Mouse (Mus musculus) embryonic facial prominence, embryonic 11.5 days (tissue): ENCODE data around the gene Farp1. TPM values are rescaled to one million over a fixed set of nuclear protein-coding genes. Genes with fewer than 3 reads are reported as not detected.

Experiments used
- ATAC-seq: fragments of 200-750 bp; cut with Nextera tagmentation; replicated peaks from 2 replicates; pipeline ENCODE4 v1.8.0; 2017; ENCODE audit warnings: low read depth; ENCODE audit not compliant: insufficient number of reproducible peaks, low FRiP score, low TSS enrichment
- DNase-seq: peaks from one replicate; pipeline ENCODE4 v3.0.0-alpha.2; 2015; ENCODE audit warnings: low spot score
- H3K27ac ChIP-seq: fragments of 300-500 bp; sonication (generic); replicated peaks from 2 replicates; pipeline ENCODE4 v1.5.1; 2014; ENCODE audit warnings: mild to moderate bottlenecking, low read depth, low read length, control low read depth
- H3K27me3 ChIP-seq: fragments of 300-500 bp; sonication (generic); 2 replicates; pipeline ENCODE4 v1.6.1; 2014; ENCODE audit warnings: mild to moderate bottlenecking, low read length, moderate library complexity, mixed read lengths; ENCODE audit not compliant: control insufficient read depth, insufficient read depth
- H3K36me3 ChIP-seq: fragments of 300-500 bp; sonication (generic); replicated peaks from 2 replicates; pipeline ENCODE4 v1.6.1; 2014; ENCODE audit warnings: low read depth, mild to moderate bottlenecking, low read length, moderate library complexity, mixed read lengths; ENCODE audit not compliant: control insufficient read depth, insufficient read depth
- H3K4me1 ChIP-seq: fragments of 300-500 bp; sonication (generic); 2 replicates; pipeline ENCODE4 v1.6.1; 2014; ENCODE audit warnings: low read length, mixed read lengths; ENCODE audit not compliant: control insufficient read depth, insufficient read depth
- H3K4me2 ChIP-seq: fragments of 300-500 bp; sonication (generic); 2 replicates; pipeline ENCODE4 v1.6.1; 2014; ENCODE audit warnings: low read depth, mild to moderate bottlenecking, control low read depth, low read length, moderate library complexity
- H3K4me3 ChIP-seq: fragments of 300-500 bp; sonication (generic); 2 replicates; pipeline ENCODE4 v1.5.1; 2014; ENCODE audit warnings: low read depth, low read length, control low read depth
- H3K9ac ChIP-seq: fragments of 300-500 bp; sonication (generic); replicated peaks from 2 replicates; pipeline ENCODE4 v1.6.1; 2014; ENCODE audit warnings: mild to moderate bottlenecking, control low read depth, low read length
- H3K9me3 ChIP-seq: fragments of 300-500 bp; sonication (generic); replicated peaks from 2 replicates; pipeline ENCODE4 v1.6.1; 2016; ENCODE audit warnings: mild to moderate bottlenecking, low read length, inconsistent platforms, mixed read lengths; ENCODE audit not compliant: control insufficient read depth
- WGBS: fragments of 180-500 bp; shearing (Covaris S2); extraction: QIAGEN DNeasy Blood & Tissue Kit; methylation state at CpG from one replicate; pipeline ENCODE4 v1.1.7; 2014; 5-methylcytosine and 5-hydroxymethylcytosine counted together
- polyA plus RNA-seq: library from polyadenylated mRNA; unstranded; fragments of >200 nt; fragmentation: Nextera tagmentation; extraction: Ambion mirVana; gene quantifications from 2 replicates; pipeline ENCODE4 v1.2.1, GENCODE M21; 2014

Farp1 gene
- polyA plus RNA-seq, 1 experiment from 2014 or later, result 42.8 TPM

DNA sequence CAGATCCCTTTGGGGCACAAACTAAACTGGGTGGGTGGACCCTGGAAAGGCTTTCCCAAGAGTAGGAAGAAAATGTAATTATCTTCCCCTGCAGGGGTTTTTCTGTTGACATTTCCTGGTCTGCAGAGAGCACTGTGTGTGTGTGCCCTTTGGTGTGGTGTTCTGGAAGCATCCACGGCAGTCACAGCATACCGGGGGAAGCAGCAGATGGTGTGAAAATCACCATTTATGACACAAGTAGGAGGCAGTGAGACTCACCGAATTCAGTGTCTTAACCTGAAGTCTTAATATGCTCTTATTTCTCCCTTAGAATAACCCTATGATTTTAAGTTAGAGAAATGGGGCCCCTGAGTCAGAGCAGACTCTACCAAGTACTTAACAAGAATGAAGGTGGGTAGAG, 133.7 kb downstream of the Farp1 start:
- no peaks in the 10 kb centered on the region for H3K4me1 ChIP-seq
- H3K4me3 ChIP-seq, result no peak overlapping the region
- no peaks in the 10 kb centered on the region for H3K27me3 ChIP-seq
- ATAC-seq (no peak), DNase-seq (no peak)
- 48% methylated on average over 3 of the region's 3 CpGs for WGBS
- no peak overlapping the region for H3K4me2 ChIP-seq
- H3K9me3 ChIP-seq, result no peaks in the 10 kb centered on the region
- no peak overlapping the region for H3K9ac ChIP-seq
- H3K36me3 ChIP-seq, result no peaks in the 10 kb centered on the region
- no peak overlapping the region for H3K27ac ChIP-seq

DNA sequence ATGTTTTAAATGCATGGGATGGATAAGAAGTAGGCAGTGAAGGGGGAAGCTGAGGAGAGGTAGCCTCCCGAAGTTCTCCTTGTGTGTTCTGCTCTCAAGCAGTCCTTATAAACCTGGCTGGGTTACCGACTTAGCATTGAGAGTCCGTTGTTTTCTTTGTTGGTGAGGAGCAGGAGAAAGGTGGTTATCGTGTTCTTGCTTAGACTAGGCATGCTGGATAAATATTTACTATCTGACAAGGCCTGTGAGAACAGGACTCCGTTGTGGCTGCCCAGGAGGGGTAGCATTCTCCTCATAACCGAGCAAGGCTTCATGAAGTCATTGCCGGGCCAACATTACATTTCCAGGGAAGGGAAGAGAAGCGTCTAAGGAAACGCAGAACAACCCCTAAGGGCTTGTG, 135.3 kb downstream of the Farp1 start:
- Histone ChIP-seq H3K36me3 (no peaks in the 10 kb centered on the region), H3K4me3 (no peak overlapping the region), H3K9me3 (no peaks in the 10 kb centered on the region), H3K4me1 (no peaks in the 10 kb centered on the region), H3K9ac (no peak overlapping the region), H3K27ac (no peak overlapping the region), H3K4me2 (no peak overlapping the region), H3K27me3 (no peaks in the 10 kb centered on the region)
- ATAC-seq (no peak), DNase-seq (no peak)
- 74% methylated on average over 9 of the region's 9 CpGs for WGBS

DNA sequence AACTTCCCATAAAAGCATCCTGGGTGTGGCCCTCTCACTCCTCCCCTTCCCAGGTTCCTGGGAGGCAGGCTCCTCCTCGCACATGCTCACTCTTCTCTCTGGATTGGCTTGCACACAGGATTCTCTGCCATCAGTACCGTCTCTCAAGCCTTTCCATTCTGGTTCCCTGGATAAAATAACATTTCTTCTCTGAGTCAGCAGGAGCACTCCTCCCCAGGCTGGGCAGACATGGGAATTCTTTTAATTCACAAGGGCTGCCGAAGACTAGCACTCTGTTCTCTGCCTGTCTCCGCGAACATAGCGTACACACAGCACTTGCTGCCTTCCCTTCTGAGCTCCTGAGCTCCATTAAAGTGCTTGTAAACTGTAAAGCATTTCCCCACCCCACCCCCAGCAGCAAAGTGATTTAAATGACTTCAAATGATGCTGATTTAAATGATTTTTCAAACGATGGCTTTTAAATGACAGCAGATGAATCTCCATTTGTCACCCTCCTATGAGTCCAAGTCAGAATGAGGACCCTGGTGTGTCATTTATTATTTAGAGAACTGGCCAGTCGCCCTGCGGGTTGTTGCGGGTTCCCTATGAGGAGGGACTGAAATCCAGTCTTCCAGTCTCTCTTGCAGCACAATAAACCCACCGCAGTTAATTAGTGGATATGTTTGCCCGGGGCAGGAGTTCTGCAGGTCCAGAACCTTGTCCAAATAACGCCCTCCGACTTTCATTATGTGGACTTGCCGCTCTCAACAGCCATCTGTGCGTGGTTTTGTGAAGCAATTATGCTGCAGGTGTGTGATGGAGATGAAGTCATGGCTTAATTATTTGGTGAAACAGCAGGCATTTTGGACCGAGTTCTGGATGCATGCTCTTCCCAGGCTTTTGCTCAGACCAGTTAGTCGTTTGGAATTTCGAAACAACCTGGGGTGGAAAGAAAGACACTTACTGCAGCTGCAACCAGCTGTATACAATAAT, 137.4 kb downstream of the Farp1 start:
- H3K4me2 ChIP-seq, result no peak overlapping the region
- H3K4me1 ChIP-seq, result no peaks in the 10 kb centered on the region
- no peak for ATAC-seq
- no peak for DNase-seq
- no peaks in the 10 kb centered on the region for H3K36me3 ChIP-seq
- no peaks in the 10 kb centered on the region for H3K9me3 ChIP-seq
- WGBS, result 66% methylated on average over 19 of the region's 19 CpGs
- H3K27me3 ChIP-seq, result no peaks in the 10 kb centered on the region
- H3K4me3 ChIP-seq, result no peak overlapping the region
- no peak overlapping the region for H3K9ac ChIP-seq
- no peak overlapping the region for H3K27ac ChIP-seq

DNA sequence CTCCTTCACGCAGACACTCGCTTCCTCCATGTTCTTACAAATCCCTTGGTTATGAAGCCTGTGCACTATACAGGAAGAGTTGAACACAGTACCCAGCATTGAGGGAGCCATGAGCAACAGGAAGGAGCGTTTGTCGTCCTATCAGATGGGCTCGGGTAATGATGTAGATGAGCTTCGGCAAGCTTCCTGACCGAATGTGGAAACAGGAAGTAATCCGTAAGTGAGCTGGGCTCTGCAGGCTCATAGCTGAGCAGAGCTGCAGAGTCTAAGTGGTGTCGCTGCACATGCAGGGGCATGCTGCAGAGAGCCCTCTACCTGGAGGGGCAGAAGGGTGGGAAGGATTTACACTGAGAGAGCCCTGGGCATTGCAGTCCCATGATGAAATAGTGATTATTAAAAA, 140.4 kb downstream of the Farp1 start:
- no peaks in the 10 kb centered on the region for H3K9me3 ChIP-seq
- ATAC-seq, result no peak
- no peak for DNase-seq
- H3K4me2 ChIP-seq, result no peak overlapping the region
- no peaks in the 10 kb centered on the region for H3K36me3 ChIP-seq
- H3K9ac ChIP-seq, result no peak overlapping the region
- no peaks in the 10 kb centered on the region for H3K4me1 ChIP-seq
- H3K27me3 ChIP-seq, result no peaks in the 10 kb centered on the region
- no peak overlapping the region for H3K4me3 ChIP-seq
- no peak overlapping the region for H3K27ac ChIP-seq
- 74% methylated on average over 9 of the region's 9 CpGs for WGBS

DNA sequence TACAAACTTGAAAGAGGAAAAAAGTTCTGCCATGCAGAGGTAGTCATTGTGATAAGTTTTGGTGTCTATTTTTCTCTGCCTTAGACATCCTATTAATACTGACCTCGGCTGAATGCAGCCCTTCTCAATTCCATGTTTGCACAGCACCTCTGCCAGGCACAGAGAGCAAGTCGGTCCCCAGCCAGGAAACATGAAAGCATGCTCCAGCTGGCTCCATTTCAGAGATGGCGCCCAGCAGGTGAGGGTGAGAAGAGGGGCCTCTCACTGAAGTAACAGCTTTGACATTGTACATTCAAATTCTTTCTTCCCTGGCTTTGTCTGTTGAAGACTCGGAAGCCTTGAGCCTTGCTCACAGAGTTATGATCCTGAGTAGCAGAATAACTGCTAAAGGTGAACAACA, 140.9 kb downstream of the Farp1 start:
- no peak overlapping the region for H3K9ac ChIP-seq
- no peaks in the 10 kb centered on the region for H3K27me3 ChIP-seq
- no peak overlapping the region for H3K4me3 ChIP-seq
- ATAC-seq, result no peak
- H3K4me2 ChIP-seq, result no peak overlapping the region
- no peak for DNase-seq
- H3K4me1 ChIP-seq, result no peaks in the 10 kb centered on the region
- H3K36me3 ChIP-seq, result no peaks in the 10 kb centered on the region
- 81% methylated on average over 4 of the region's 4 CpGs for WGBS
- no peaks in the 10 kb centered on the region for H3K9me3 ChIP-seq
- no peak overlapping the region for H3K27ac ChIP-seq

DNA sequence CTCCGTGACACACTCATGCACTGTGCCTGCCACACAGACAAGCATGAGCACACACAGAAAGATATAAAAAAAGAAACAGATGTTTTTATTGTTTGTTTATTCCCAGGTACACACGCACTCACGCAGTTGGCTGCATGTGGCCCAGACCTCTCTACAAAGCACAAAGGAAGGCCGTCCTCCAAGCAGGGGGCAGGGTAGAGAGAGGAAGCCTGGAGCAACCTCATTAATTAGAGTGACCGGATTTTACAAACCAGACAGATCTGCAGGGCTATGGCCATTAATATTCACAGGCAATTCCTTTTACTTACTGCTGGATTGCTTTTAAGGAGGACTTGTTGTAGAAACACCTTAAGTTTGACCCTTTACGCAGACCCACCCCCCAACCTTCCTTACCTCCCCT, 142.9 kb downstream of the Farp1 start:
- Histone ChIP-seq H3K9ac (no peak overlapping the region), H3K27ac (no peak overlapping the region), H3K27me3 (no peaks in the 10 kb centered on the region), H3K4me3 (no peak overlapping the region), H3K36me3 (no peaks in the 10 kb centered on the region), H3K4me1 (no peaks in the 10 kb centered on the region), H3K9me3 (no peaks in the 10 kb centered on the region), H3K4me2 (no peak overlapping the region)
- ATAC-seq (no peak), DNase-seq (no peak)
- WGBS, result 72% methylated on average over 6 of the region's 6 CpGs

DNA sequence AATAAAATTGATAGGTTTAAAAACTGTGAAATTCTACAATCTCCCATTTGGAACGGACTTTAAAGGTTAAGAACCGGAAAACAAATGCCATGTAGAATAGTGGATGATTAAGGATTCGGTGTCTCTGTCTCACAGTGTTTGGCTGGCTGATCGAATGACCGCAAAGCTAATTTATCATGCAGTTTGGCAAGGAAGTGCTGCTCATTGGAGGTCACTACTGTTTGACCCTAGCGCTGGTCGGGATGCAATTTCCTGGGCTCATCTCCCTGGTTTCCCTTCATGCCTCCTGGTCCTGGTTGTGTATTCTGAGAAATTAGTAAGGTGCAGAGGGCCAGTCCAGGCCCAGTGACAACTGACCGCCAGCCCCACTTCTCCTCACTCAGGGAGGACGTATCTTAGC, 145.6 kb downstream of the Farp1 start:
- WGBS, result 79% methylated on average over 9 of the region's 9 CpGs
- no peaks in the 10 kb centered on the region for H3K9me3 ChIP-seq
- no peak overlapping the region for H3K27ac ChIP-seq
- no peaks in the 10 kb centered on the region for H3K4me1 ChIP-seq
- DNase-seq, result no peak
- H3K4me3 ChIP-seq, result no peak overlapping the region
- ATAC-seq, result no peak
- H3K36me3 ChIP-seq, result no peaks in the 10 kb centered on the region
- H3K4me2 ChIP-seq, result no peak overlapping the region
- H3K27me3 ChIP-seq, result no peaks in the 10 kb centered on the region
- H3K9ac ChIP-seq, result no peak overlapping the region

DNA sequence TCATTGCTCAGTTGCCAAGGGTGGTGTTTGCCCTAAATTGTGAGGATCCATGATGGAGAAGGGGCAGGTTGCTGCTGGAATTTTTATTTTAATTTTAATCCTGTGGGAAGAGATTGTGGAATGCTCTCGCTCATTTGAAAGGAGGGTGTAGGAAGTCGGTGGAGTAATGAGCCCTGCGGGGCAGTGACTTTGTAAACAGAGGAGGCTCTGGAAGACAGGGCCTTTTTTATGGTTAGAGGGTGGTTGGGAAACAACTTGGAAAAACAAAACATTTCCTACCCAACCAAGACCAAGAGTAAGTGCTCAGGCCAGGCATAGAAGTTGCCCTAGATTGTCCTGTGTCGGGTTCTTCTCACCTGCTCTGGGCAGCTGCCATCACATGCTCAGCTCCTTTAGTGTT, 146.8 kb downstream of the Farp1 start:
- ATAC-seq (no peak), DNase-seq (no peak)
- Histone ChIP-seq H3K4me3 (no peak overlapping the region), H3K27ac (no peak overlapping the region), H3K9me3 (no peaks in the 10 kb centered on the region), H3K27me3 (no peaks in the 10 kb centered on the region), H3K4me1 (no peaks in the 10 kb centered on the region), H3K9ac (no peak overlapping the region), H3K36me3 (no peaks in the 10 kb centered on the region), H3K4me2 (no peak overlapping the region)
- 71% methylated on average over 4 of the region's 4 CpGs for WGBS
